Mouse (Mus musculus): ENCODE results near the gene Mapk12.

GRCm38 (mm10) chr15:89136461-89137155, 3.9 kb downstream of the Mapk12 start:
- TF ChIP-seq POLR2A (IDR thresholded peaks at IDR 0.05; ENCODE audit: borderline replicate concordance, low read depth, low read length) (no peak), CTCF (IDR thresholded peaks at IDR 0.05; ENCODE audit: low read depth, low read length) (no peak)

Measured in bone marrow macrophage, adult 2 months (primary cell).